Mouse (Mus musculus) layer of hippocampus, adult 6 months (tissue): ENCODE measurements around the gene Rnf150. TPM values are rescaled to one million over a fixed set of nuclear protein-coding genes. Genes with fewer than 3 reads are reported as not detected.

Experiments used
- long read RNA-seq, 2 experiments: library from polyadenylated mRNA; unstranded; transcript quantifications; one replicate each; pipeline ENCODE4 v2.0.0; 2019 to 2020
- polyA plus RNA-seq: library from polyadenylated mRNA; unstranded; fragments of <200 nt; fragmentation: Nextera tagmentation; gene quantifications from 2 replicates; pipeline ENCODE4 v1.2.3, GENCODE M21; 2021

Gene Rnf150
- 2.7 and 3.0 TPM in 2 replicates for polyA plus RNA-seq
- long read RNA-seq, experiment 1, partial matches to known transcripts: 0 of 14 reads
- long read RNA-seq, experiment 1, other reads (novel, unspliced or antisense): 14 of 14 reads
- long read RNA-seq, experiment 2, partial matches to known transcripts: 0 of 10 reads
- long read RNA-seq, experiment 2, other reads (novel, unspliced or antisense): 10 of 10 reads

DNA sequence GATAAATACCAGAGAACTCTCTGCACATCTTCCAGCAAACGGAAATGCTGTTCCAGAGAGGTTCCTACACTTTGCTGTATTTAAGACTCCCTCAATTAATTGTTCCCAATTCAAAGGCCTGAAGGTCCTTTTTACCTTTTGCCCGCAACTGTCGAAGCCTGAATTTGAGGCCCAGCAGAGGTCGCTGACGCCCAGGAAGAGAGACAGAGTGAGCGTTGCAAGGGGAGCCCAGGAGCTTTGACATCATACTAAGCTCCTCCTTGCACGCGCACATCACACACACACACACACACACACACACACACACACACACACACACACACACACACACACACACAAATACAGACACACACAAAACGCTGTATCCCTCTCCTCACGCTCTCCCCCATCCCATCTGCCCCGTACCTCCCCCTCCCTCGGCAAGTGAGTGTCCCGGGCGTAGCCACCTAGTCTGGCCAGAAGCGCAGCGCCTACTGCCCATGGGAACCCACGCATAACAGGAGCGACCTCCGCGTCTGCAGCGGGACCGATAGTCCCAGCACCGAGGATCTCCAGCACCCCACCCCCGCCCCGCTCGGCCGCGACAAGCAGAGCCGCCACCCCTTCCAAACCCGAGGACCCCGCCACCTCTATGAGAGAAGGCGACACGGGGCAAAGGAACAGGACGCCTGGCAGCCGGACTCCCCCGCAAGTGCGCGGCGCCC lies at the start of gene Rnf150:
Rnf150 (plus strand) TSS at position 316 of the 704 bp plus-strand sequence.

Other genes starting within 250 kb of the Rnf150 start
- 38.2 and 44.8 TPM in 2 replicates for gene Zfp330, start 89.2 kb upstream of the Rnf150 start, polyA plus RNA-seq